Mouse (Mus musculus) liver, embryonic 14.5 days (tissue): ENCODE measurements at regions not wholly inside any gene's neighbourhood (a gene's known extent, or its start where the extent isn't known, plus 50 kb on each side); places are given as distances from the start of the nearest gene placed in this dataset.

Source experiments
- ATAC-seq: fragments of 200-750 bp; cut with Nextera tagmentation; 2 replicates; pipeline ENCODE4 v1.8.0; 2017; ENCODE audit warnings: moderate number of reproducible peaks, mild to moderate bottlenecking, moderate library complexity; ENCODE audit not compliant: insufficient read depth
- DNase-seq, 3 experiments: peaks; one replicate each; pipeline ENCODE4 v3.0.0-alpha.2; 2012 to 2013; ENCODE audit warnings: low read depth in 3 of 3, low spot score in 3 of 3
- H3K27ac ChIP-seq: fragments of 300-500 bp; sonication (generic); 2 replicates; pipeline ENCODE4 v1.5.1; 2014; ENCODE audit warnings: moderate library complexity, mild to moderate bottlenecking, control low read depth, inconsistent platforms
- H3K27me3 ChIP-seq: fragments of 300-500 bp; sonication (generic); 2 replicates; pipeline ENCODE4 v1.6.1; 2014; ENCODE audit warnings: mild to moderate bottlenecking, low read length, moderate library complexity; ENCODE audit not compliant: control insufficient read depth, insufficient read depth
- H3K36me3 ChIP-seq: fragments of 300-500 bp; sonication (generic); replicated peaks from 2 replicates; pipeline ENCODE4 v1.6.1; 2014; ENCODE audit warnings: low read depth; ENCODE audit not compliant: control insufficient read depth, insufficient read depth
- H3K4me1 ChIP-seq, 2 experiments: fragments of 200-500 bp in 1 of 2; fragments of 300-500 bp in 1 of 2; sonication (generic) in 1 of 2; replicated peaks; 2 replicates each; pipeline ENCODE4 v1.6.1; 2012 to 2014; ENCODE audit warnings: antibody characterized with exemption in 1 of 2, inconsistent platforms in 1 of 2, low read length in 1 of 2; ENCODE audit not compliant: control insufficient read depth in 2 of 2, insufficient read depth in 2 of 2
- H3K4me2 ChIP-seq: fragments of 300-500 bp; sonication (generic); 2 replicates; pipeline ENCODE4 v1.6.1; 2014; ENCODE audit warnings: low read depth, mild to moderate bottlenecking, control low read depth, moderate library complexity
- H3K4me3 ChIP-seq, 2 experiments: fragments of 200-500 bp in 1 of 2; fragments of 300-500 bp in 1 of 2; sonication (generic) in 1 of 2; 2 replicates each; pipeline ENCODE4 v1.5.1; 2012 to 2014; ENCODE audit warnings: low read depth in 2 of 2, low read length in 2 of 2, mild to moderate bottlenecking in 2 of 2, control low read depth in 1 of 2, inconsistent platforms in 1 of 2, moderate library complexity in 1 of 2; ENCODE audit not compliant: insufficient read depth in 1 of 2
- H3K9ac ChIP-seq: fragments of 300-500 bp; sonication (generic); replicated peaks from 2 replicates; pipeline ENCODE4 v1.6.1; 2014; ENCODE audit warnings: mild to moderate bottlenecking, control low read depth, moderate library complexity
- H3K9me3 ChIP-seq: fragments of 300-500 bp; sonication (generic); 2 replicates; pipeline ENCODE4 v1.6.1; 2016; ENCODE audit warnings: low read length, mixed read lengths; ENCODE audit not compliant: control insufficient read depth
- CTCF ChIP-seq: IDR thresholded peaks from 2 replicates; pipeline ENCODE4 v1.5.1; 2016; ENCODE audit warnings: antibody characterized with exemption, low read depth, control low read depth
- EP300 ChIP-seq: IDR thresholded peaks from 2 replicates; pipeline ENCODE4 v1.6.1; 2016; ENCODE audit warnings: antibody characterized with exemption, low read depth
- WGBS: fragments of 180-500 bp; shearing (Covaris S2); extraction: QIAGEN DNeasy Blood & Tissue Kit; methylation state at CpG from one replicate; pipeline ENCODE4 v1.1.7; 2014; ENCODE audit not compliant: insufficient replicate concordance; 5-methylcytosine and 5-hydroxymethylcytosine counted together

DNA sequence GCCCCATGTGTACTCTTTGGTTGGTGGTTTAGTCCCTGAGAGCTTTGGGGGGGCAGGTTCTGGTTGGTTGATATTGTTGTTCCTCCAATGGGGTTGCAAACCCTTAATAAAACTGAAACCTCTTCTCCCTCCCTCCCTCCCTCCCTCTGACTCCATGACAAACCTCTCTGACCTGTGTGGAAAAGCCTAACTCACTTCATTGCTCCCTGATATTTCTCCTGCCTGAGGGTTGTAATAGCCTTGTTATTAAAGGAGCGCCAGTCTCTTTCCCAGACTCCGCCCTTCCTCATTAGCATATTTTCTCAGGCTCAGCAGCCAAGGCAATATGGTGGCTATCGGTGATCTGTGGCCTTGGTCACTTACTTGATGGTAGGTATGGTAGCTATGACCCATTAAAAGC is 230.3 kb upstream of the Zfp703 start:
- no peak for DNase-seq
- Histone ChIP-seq H3K9ac (no peak overlapping the region), H3K27me3 (no peaks in the 10 kb centered on the region)

DNA sequence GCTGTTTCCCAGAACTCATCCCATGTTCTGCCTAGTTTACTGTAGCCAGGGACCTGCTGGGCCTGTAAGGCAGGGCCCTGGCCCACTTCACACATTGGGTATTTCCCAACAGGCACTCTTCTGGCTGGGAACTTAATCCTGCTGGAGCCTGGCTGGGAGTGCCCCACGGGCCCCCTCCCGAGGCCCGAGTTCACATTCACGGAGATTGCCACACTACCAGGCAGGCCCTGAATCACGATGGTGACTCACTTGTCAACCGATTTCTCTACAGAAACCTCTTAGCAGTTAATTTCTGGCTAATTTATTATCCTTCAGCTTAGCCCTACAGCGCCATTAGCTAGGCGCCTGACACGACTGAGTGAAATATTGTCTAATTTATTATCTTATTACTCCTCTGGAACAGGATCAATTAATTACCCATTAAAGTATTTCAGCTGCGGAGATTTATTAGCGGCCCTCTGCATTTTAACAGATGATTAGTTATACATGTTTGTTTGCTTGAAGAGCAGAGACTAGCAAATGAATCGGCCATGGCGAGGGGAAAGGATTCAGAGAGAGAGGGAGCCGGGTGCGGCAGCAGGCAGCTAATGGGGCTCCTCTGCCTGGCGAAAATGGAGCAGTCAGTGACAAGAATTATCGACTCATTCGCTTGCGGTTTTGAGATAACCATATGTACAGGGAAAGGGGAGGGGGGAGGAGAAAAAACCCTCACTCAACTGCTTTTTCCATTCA is 229.7 kb upstream of the Zfp703 start:
- Histone ChIP-seq H3K4me1 (peaks cover 0 to 9% of the 10 kb centered on the region in 2 experiments; a peak in 2 of 4 replicates), H3K36me3 (no peaks in the 10 kb centered on the region), H3K27me3 (no peaks in the 10 kb centered on the region), H3K4me2 (peak overlapping the region; percentile 36), H3K27ac (no peak overlapping the region), H3K9me3 (no peaks in the 10 kb centered on the region), H3K4me3 (no peak overlapping the region), H3K9ac (no peak overlapping the region)
- WGBS = 44% methylated on average over 19 of the region's 19 CpGs
- TF ChIP-seq CTCF (no peak), EP300 (peak; percentile 74)
- ATAC-seq (peak; percentile 72; the same call in 1 of the 2 replicates), DNase-seq (peak; percentile 5 to 9 (median 7))

More for the DNA sequence above, 230.3 kb upstream of the Zfp703 start:
- ATAC-seq = no peak
- WGBS = 75% methylated on average over 3 of the region's 3 CpGs
- H3K36me3 ChIP-seq = no peaks in the 10 kb centered on the region
- TF ChIP-seq EP300 (no peak), CTCF (no peak)
- no peak overlapping the region for H3K4me2 ChIP-seq
- peaks cover 0 to 9% of the 10 kb centered on the region in 2 experiments; a peak in 2 of 4 replicates for H3K4me1 ChIP-seq
- no peaks in the 10 kb centered on the region for H3K9me3 ChIP-seq
- H3K4me3 ChIP-seq = no peak overlapping the region
- H3K27ac ChIP-seq = no peak overlapping the region

DNA sequence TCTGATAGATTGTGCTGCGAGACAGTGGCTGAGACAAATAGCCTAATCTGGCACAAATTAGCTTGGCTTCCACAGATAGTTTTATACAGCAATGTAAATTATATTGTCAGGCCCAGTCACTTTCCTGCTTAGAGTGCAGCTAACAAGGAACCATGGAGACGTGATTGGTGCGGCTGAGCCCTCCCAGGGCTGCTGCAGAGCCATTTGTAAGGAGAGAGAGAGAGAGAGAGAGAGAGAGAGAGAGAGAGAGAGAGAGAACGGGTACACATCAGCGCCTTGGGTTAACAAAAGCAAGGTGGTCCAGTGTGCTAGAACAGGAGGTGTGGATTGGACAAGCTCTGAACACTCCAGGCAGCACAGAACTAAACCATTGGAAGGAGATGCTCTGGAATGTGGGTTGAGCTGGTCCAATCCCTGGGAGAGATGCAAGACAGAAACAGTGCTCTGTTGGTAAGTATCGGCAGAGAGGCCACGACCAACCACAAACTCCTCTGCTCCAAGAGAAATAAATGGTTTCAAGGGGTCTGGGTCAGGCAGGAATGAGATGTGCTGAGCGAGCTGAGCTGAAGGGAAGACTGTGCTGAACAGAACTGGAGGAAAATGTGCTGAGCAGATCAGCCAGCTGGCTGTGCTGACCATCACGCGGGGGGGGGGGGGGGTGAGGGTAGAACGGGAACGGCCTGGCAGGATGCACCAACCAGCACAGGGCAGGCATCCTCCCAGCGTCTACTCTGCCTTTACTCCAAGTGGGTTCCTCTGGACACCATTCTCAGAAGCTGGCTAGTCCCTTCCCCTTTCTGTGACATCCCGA is 228.8 kb upstream of the Zfp703 start:
- WGBS = 39% methylated on average over 13 of the region's 14 CpGs
- DNase-seq = no peak
- Histone ChIP-seq H3K27me3 (no peaks in the 10 kb centered on the region), H3K36me3 (no peaks in the 10 kb centered on the region), H3K27ac (no peak overlapping the region), H3K4me2 (peak overlapping the region; percentile 36), H3K4me1 (peaks cover 0 to 9% of the 10 kb centered on the region in 2 experiments; a peak in 2 of 4 replicates), H3K9ac (no peak overlapping the region), H3K4me3 (no peak overlapping the region), H3K9me3 (no peaks in the 10 kb centered on the region)
- no peak for TF ChIP-seq EP300
- TF ChIP-seq CTCF = no peak
- peak; percentile 43; the same call in 1 of the 2 replicates for ATAC-seq

DNA sequence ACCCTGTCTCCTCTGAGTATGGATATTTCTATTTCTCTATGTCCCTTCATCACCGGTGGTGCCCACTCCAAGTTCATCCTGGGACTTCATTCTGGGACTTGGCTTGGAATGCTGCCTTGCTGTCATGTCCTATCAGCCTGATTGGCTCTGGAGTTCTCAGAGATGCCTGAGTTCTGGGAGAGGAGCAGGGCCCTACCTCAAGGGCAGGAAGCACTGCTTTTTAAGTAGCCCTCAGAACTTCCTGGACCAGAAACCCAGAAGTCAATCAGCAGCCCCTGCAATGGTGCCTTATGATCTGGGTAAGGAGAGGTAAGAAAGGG is 228.2 kb upstream of the Zfp703 start:
- Histone ChIP-seq H3K36me3 (no peaks in the 10 kb centered on the region), H3K9ac (no peak overlapping the region), H3K9me3 (no peaks in the 10 kb centered on the region), H3K27ac (no peak overlapping the region), H3K4me3 (no peak overlapping the region), H3K27me3 (no peaks in the 10 kb centered on the region), H3K4me1 (peaks cover 0 to 9% of the 10 kb centered on the region in 2 experiments; a peak in 2 of 4 replicates), H3K4me2 (no peak overlapping the region)
- WGBS = 29% methylated on average over 1 of the region's 1 CpGs
- DNase-seq (no peak), ATAC-seq (no peak)
- TF ChIP-seq EP300 (no peak), CTCF (no peak)

DNA sequence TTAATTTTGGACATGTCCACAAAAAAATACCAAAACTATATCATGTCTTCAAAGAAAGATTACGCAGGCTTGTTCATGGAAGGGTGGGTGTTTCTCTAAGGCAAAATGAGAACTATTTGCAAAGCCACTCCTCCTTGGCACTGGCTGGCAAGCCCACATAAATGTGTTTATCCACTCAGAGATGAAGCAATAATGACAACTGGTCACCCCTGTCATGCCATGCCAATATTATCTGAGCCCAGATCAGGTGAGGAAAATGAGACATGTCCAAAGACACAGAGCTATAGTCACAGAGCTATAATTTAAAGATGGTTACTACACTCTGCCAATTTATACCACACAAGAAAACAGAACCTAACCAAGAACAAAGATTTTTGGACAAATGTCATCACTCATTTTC is 227.0 kb upstream of the Zfp703 start:
- H3K9me3 ChIP-seq = no peaks in the 10 kb centered on the region
- H3K27me3 ChIP-seq = no peaks in the 10 kb centered on the region
- no peak for ATAC-seq

More for the DNA sequence above, 227.0 kb upstream of the Zfp703 start:
- Histone ChIP-seq H3K4me2 (no peak overlapping the region), H3K9ac (no peak overlapping the region), H3K4me1 (peaks cover 0 to 9% of the 10 kb centered on the region in 2 experiments; a peak in 2 of 4 replicates), H3K36me3 (no peaks in the 10 kb centered on the region), H3K27ac (no peak overlapping the region), H3K4me3 (no peak overlapping the region)
- TF ChIP-seq CTCF = no peak
- TF ChIP-seq EP300 = no peak
- 77% methylated on average over 1 of the region's 1 CpGs for WGBS
- DNase-seq = no peak
